Mouse (Mus musculus): ENCODE data around the gene Pon3.

Pon3 gene

DNA sequence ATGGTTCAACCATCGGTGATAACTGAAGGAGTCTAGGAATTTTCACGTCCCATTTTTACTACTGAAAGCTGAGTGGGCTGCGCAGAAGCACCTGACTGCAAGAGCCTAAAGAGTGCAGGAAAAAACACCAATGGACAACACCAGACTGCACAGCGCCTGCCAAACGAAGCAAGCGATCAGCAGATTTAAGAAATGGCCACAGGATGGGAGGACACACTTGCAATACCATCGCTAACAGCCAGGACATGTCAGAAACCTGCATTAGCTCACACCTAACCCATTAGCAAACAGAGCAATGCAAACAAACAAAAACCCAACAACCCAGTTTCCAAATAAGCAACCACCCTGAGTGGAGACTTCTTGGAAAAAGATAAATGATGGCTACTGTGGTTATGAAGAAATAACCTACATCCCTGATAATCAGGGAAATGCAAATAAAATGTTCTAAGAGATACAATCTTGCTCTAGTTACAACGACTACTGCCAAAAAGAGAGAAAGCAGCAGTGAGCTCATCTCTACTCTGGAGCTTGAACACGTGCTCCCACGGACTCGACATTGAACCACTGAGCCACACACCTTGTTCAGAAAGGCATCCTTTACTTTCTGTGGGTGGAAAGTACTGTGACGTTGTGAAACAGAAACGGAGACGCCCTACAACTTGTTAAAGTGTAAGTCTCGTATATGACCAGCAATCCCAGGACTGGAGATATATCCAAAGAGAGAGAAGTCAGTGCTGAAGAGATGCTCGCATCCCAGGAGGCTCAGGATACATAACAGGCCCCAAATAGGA is 38.8 kb upstream of the Pon3 start:
- no peaks in the 10 kb centered on the region for H3K9me3 ChIP-seq (ENCODE audit: low read length)
- no peak for TF ChIP-seq NANOG (IDR thresholded peaks at IDR 0.05; ENCODE audit: borderline replicate concordance, low read length)
- no peak; the same call in 1 of the 2 replicates for TF ChIP-seq CTCF (conservative IDR thresholded peaks at IDR 0.05; ENCODE audit: low read length)
- TF ChIP-seq POU5F1 (IDR thresholded peaks at IDR 0.05; ENCODE audit: borderline replicate concordance, low read length) = no peak
- H3K4me1 ChIP-seq (replicated peaks; ENCODE audit: low read depth, low read length) = 0 out of 2 replicates have a peak, but pooled peaks cover 11% of the 10 kb centered on the region
- no peak overlapping the region for H3K4me3 ChIP-seq (replicated peaks; ENCODE audit: low read length)
- no peaks in the 10 kb centered on the region for H3K36me3 ChIP-seq (ENCODE audit: insufficient read depth, low read length)
- peaks cover 37% of the 10 kb centered on the region for H3K27me3 ChIP-seq (ENCODE audit: insufficient read depth, low read length)

DNA sequence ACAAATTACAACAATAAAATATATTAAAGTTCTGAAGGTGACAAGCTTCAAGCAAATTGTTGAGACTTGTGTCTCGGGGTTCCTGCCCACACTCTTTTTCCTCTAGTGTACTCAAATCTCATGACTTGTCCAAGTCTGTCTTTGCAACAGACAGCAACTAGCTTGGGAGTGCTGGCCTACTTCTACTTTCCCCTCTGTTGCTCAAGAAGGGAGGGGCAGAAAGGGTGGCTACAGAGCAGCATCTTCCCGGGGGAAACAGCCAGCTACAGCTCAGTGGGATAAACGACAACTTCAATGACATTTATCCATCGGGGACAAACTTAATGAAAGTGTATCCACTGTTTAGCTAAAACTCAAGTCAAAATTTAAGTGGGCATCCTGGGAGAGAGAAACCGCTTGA is 36.8 kb upstream of the Pon3 start:
- no peaks in the 10 kb centered on the region for H3K9me3 ChIP-seq (ENCODE audit: low read length)
- H3K27me3 ChIP-seq (ENCODE audit: insufficient read depth, low read length) = peaks cover 25% of the 10 kb centered on the region
- H3K4me3 ChIP-seq (replicated peaks; ENCODE audit: low read length) = no peak overlapping the region
- H3K36me3 ChIP-seq (ENCODE audit: insufficient read depth, low read length) = no peaks in the 10 kb centered on the region
- 0 out of 2 replicates have a peak, but pooled peaks cover 9% of the 10 kb centered on the region for H3K4me1 ChIP-seq (replicated peaks; ENCODE audit: low read depth, low read length)
- no peak for TF ChIP-seq NANOG (IDR thresholded peaks at IDR 0.05; ENCODE audit: borderline replicate concordance, low read length)
- no peak for TF ChIP-seq POU5F1 (IDR thresholded peaks at IDR 0.05; ENCODE audit: borderline replicate concordance, low read length)

DNA sequence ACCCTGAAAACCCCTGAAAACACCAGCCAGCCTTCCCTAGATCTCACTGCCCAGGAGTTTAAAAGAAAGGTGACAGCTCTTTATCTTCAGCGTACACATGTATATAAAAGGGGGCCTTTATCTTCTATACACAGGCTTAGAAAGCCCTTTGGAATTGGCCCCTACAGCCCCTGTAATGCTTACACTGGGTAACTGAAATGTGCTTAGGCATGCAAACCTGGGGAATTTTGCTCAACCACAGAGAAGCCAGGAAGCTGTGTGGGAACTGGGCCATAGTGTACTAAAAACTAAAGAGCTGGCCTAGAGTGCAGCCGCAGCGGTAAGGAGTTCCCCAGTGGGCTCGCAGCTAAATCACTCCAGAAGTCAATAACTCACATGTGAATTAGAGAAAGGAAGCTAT is 35.4 kb upstream of the Pon3 start:
- Histone ChIP-seq H3K27me3 (ENCODE audit: insufficient read depth, low read length) (peaks cover 12% of the 10 kb centered on the region), H3K36me3 (ENCODE audit: insufficient read depth, low read length) (no peaks in the 10 kb centered on the region), H3K9me3 (ENCODE audit: low read length) (no peaks in the 10 kb centered on the region), H3K4me3 (replicated peaks; ENCODE audit: low read length) (no peak overlapping the region), H3K4me1 (replicated peaks; ENCODE audit: low read depth, low read length) (no peaks in the 10 kb centered on the region)
- TF ChIP-seq POU5F1 (IDR thresholded peaks at IDR 0.05; ENCODE audit: borderline replicate concordance, low read length) (no peak), NANOG (IDR thresholded peaks at IDR 0.05; ENCODE audit: borderline replicate concordance, low read length) (no peak), CTCF (conservative IDR thresholded peaks at IDR 0.05; ENCODE audit: low read length) (no peak)

DNA sequence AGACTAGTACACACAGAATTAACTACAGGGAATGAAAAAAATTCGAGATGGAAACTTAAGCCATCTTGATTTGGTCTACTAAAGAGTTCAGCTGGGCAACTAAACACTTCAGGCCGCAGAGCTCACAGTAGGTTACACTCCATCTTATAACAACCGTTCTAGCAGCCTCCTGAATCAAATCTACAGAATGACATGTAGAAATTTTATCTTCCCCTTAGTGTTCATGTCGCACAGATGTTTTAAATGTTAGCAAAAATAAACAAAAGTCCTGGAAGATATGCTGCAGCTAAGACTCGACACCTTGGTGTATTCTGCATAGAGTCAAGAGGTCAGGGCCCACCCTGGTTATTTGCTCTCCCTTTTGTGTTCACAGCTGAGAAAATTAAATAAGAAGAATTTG is 31.8 kb upstream of the Pon3 start:
- Histone ChIP-seq H3K27me3 (ENCODE audit: insufficient read depth, low read length) (no peaks in the 10 kb centered on the region), H3K9me3 (ENCODE audit: low read length) (no peaks in the 10 kb centered on the region), H3K36me3 (ENCODE audit: insufficient read depth, low read length) (no peaks in the 10 kb centered on the region), H3K4me1 (replicated peaks; ENCODE audit: low read depth, low read length) (no peaks in the 10 kb centered on the region), H3K4me3 (replicated peaks; ENCODE audit: low read length) (no peak overlapping the region)
- TF ChIP-seq NANOG (IDR thresholded peaks at IDR 0.05; ENCODE audit: borderline replicate concordance, low read length) (no peak), POU5F1 (IDR thresholded peaks at IDR 0.05; ENCODE audit: borderline replicate concordance, low read length) (no peak), CTCF (conservative IDR thresholded peaks at IDR 0.05; ENCODE audit: low read length) (no peak)

DNA sequence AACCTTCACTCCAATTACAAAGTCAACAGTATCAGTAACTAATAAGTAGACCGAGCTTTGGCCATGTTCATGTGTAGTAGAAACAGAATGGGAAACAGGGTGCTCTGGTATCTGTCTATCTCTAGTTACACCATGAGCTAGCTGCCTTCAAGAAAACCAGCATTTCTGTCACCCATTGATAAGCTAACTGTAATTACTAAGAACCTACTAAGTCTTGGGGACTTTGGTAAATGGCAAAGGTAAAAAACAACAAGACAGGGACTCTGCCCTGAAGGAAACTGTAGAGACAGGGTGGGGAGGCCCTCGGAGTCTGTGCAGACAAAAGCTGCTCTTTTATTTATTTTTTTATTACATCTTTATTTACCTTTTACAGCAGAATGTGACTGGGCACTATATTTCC is 31.3 kb upstream of the Pon3 start:
- no peak overlapping the region for H3K4me3 ChIP-seq (replicated peaks; ENCODE audit: low read length)
- H3K36me3 ChIP-seq (ENCODE audit: insufficient read depth, low read length) = no peaks in the 10 kb centered on the region
- no peak for TF ChIP-seq CTCF (conservative IDR thresholded peaks at IDR 0.05; ENCODE audit: low read length)
- no peaks in the 10 kb centered on the region for H3K4me1 ChIP-seq (replicated peaks; ENCODE audit: low read depth, low read length)
- H3K9me3 ChIP-seq (ENCODE audit: low read length) = no peaks in the 10 kb centered on the region
- H3K27me3 ChIP-seq (ENCODE audit: insufficient read depth, low read length) = no peaks in the 10 kb centered on the region

DNA sequence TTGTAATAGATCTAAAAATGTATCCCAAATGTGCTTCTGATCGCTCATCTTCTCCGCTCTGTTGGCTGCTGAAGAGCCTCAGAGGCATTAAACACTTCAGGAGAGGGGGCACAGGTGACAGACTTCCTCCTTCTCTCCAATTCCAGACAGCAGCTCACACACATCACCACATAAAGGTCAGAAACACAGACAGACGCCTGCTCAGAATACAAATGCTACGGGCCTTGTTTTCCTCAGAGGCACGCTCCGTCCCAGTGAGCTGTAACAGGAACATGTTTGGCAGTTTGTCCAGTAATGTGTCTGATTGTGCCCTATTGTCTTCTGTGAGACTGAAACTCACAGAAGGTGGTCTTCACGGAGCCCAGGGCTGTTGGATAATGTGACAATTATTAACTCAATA is 26.3 kb upstream of the Pon3 start:
- Histone ChIP-seq H3K4me1 (replicated peaks; ENCODE audit: low read depth, low read length) (no peaks in the 10 kb centered on the region), H3K27me3 (ENCODE audit: insufficient read depth, low read length) (no peaks in the 10 kb centered on the region), H3K36me3 (ENCODE audit: insufficient read depth, low read length) (no peaks in the 10 kb centered on the region), H3K4me3 (replicated peaks; ENCODE audit: low read length) (no peak overlapping the region), H3K9me3 (ENCODE audit: low read length) (no peaks in the 10 kb centered on the region)
- no peak for TF ChIP-seq NANOG (IDR thresholded peaks at IDR 0.05; ENCODE audit: borderline replicate concordance, low read length)
- TF ChIP-seq CTCF (conservative IDR thresholded peaks at IDR 0.05; ENCODE audit: low read length) = no peak
- no peak for TF ChIP-seq POU5F1 (IDR thresholded peaks at IDR 0.05; ENCODE audit: borderline replicate concordance, low read length)

DNA sequence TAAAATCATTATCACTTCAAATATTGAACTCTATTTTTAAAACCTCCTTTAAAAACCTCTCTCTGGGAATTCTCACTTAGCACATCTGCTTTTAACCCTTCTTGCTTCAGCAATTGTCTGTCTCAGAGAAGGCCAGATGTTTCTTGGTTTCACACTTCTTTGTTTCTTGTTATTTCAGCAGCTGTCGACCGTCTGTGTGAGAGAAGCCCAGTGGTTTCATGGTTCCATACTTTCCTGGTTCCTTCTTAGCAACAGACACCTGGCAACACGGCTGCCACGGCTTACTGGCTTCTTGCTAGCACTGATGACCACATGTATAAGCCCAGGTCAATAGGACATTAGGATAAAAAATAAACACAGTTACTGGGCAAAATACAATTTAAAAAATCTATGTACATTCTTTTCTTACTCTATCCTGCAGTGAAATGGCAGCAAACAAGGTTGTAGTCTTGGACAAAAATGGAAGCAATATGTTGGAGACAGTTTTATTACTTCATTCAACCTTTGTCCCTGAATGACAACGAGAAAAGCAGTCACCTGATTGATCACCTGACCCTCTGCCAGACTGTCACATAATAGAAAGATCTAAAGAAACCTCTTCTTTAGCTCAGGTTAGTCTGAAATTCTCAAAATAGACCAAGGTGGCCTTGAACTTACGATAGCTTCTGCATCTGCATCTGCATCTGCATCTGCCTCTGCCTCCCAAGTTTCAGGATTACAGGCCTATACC is 24.7 kb upstream of the Pon3 start:
- Histone ChIP-seq H3K4me1 (replicated peaks; ENCODE audit: low read depth, low read length) (no peaks in the 10 kb centered on the region), H3K4me3 (replicated peaks; ENCODE audit: low read length) (no peak overlapping the region), H3K9me3 (ENCODE audit: low read length) (no peaks in the 10 kb centered on the region), H3K27me3 (ENCODE audit: insufficient read depth, low read length) (no peaks in the 10 kb centered on the region), H3K36me3 (ENCODE audit: insufficient read depth, low read length) (no peaks in the 10 kb centered on the region)
- TF ChIP-seq CTCF (conservative IDR thresholded peaks at IDR 0.05; ENCODE audit: low read length) (no peak), NANOG (IDR thresholded peaks at IDR 0.05; ENCODE audit: borderline replicate concordance, low read length) (no peak), POU5F1 (IDR thresholded peaks at IDR 0.05; ENCODE audit: borderline replicate concordance, low read length) (no peak)

DNA sequence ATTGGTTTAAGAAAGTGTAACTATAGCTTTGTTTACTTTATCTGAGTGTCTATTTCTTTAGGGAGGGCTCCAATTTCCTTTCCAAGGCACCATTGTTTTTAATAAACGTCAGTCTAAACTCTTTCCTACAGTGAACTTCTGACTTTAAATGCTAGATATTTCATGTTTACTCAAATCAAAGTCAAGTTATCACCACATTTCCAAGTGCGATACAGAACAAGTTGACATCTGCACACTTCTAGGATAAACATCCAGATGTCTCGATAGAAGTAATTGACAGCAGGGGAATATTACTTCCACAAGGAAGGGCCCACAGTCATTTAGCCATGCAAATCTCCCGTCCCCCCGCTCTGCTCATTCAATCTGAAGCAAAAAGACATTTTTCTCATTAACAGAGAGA is 21.9 kb upstream of the Pon3 start:
- Histone ChIP-seq H3K36me3 (ENCODE audit: insufficient read depth, low read length) (no peaks in the 10 kb centered on the region), H3K4me1 (replicated peaks; ENCODE audit: low read depth, low read length) (no peaks in the 10 kb centered on the region), H3K27me3 (ENCODE audit: insufficient read depth, low read length) (no peaks in the 10 kb centered on the region), H3K4me3 (replicated peaks; ENCODE audit: low read length) (no peak overlapping the region), H3K9me3 (ENCODE audit: low read length) (no peaks in the 10 kb centered on the region)
- TF ChIP-seq POU5F1 (IDR thresholded peaks at IDR 0.05; ENCODE audit: borderline replicate concordance, low read length) (no peak), CTCF (conservative IDR thresholded peaks at IDR 0.05; ENCODE audit: low read length) (no peak), NANOG (IDR thresholded peaks at IDR 0.05; ENCODE audit: borderline replicate concordance, low read length) (no peak)

Data from E14TG2a.4 (cell line).